Mouse (Mus musculus) induced T-regulatory cell, adult 2 months (primary cell): ENCODE data around the gene Gm49342.
"Not testable (repeated sequence)": the region's sequence is repeated elsewhere in the genome, so short reads cannot be mapped to it uniquely, and the experiment has no call there.

Source experiments
- DNase-seq: peaks from one replicate; pipeline ENCODE4 v3.0.0-alpha.2; 2012; ENCODE audit warnings: low read depth

The Gm49342 gene

DNA sequence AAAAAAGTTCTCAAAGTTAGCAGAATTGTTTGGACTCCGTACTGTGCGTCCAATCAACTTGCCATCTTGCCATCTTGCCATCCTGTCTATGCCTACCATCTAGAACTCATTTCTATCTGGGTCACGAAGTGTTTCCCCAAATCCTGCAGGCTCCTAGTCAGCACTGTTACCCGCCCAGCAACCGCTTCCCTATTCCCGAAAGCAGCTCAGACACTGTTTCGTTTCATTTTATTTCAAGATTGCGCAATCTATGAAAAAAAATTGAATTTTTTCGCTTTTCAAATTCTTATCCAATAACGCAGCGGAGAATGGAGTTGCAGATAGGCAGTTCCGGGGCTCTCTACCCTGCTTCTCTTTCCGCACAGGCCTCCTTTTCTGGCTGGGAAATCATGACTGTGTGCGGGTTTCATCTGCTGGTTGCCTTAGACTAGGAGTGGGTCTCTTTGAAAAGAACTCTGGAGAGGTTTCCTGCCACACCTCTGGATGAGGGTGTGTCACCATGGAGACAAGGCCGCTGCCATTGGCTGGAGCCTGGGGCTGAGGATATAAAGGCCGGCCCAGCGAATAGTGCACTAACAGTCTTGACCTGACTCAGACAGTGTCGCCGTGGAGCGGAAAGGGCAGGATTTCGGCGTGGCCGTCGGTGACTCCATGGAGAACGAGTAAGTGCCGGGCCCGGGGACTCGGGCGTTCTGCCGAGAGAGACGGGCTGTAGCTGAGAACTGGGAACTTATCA lies at the start of gene Gm49342:
Gene Gm49342 (plus strand): TSS at position 586 of the 736 bp plus-strand sequence.
- peak; percentile 94 for DNase-seq

DNA sequence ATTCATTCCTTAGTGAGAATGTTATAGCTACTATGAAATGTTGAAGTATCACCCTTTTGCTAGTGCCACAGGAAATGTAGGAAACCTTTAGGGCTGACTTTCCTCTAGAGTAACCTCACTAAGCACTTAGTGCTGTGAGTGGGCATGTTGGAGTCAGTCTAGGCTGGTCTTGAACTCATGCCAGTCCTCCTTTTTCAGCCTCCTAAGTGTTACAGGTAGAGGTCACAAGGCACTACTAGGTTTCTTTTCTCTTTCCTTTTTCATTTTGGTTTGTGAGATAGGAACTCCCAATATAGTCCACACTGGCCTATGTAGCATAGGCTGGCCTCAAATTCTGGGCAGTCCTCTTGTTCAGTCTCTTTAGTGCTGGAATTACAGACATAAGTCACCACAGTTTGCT lies 48.9 kb upstream of the Gm49342 start:
- DNase-seq: no peak

DNA sequence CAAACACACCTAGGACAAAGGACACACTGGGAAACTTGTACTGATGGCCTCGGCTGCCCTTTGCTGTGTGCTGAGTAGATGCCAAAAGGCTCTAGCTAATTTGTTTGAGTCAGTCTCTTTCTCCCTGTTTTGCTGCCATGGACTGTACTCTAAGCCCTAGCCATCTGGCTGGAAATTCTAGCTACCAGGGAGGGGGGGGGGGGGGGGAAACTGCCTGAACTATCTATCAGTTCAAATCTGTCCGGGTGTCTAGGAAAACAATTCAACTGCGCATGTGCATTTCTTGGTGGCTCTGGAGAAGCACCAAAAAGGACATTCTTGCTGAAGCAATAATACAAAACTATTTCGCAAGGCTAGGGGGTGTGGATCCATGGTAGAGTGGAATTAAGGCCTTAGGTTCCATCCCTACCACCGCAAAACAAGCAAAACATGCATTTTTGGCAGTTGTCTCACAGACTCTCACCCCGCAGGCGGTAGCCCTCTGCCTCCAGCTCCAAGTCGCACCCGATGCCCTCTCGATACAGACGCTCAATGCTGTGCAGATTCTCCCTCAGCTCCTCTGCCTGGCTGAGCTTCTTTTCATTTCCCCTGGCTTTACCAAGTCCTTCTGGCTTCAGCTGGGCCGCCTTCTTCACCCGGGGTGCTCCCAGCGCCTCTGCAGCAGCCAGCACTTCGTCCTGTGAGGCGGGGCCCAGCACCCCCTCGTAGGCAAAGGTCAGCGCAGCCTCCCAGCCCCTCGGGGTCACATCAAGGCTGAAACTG lies 48.2 kb upstream of the Gm49342 start:
- no peak for DNase-seq

DNA sequence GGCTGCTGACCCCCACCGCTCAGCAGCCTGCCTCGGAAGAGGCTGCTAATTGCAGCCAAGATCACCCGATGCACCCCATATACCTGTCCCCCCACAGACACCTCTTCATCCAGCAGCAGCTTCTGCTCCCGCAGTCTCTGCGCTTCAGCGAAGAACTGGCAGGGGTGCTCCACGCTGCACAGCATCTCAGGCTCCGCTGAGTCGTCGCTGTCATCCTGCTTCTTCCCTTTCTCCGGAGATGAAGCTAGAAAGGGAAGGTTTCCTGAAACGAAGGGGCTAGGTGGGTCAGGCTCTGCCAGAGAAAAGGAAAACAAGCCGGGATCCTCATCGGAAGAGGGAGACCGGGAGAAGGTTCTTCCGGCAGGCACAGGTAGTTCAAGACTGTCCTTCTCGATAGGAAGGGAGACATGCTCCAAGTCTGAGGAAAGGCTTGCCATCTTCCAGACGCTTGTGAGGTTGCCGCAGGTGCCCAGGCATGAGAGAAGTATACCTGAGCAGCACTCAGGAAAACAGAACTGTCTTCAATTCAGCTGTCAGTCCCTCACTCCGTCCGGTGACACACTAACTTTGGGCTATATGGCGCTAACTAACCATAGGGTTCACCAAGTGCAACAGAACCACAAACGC lies 47.5 kb upstream of the Gm49342 start:
- no peak for DNase-seq

DNA sequence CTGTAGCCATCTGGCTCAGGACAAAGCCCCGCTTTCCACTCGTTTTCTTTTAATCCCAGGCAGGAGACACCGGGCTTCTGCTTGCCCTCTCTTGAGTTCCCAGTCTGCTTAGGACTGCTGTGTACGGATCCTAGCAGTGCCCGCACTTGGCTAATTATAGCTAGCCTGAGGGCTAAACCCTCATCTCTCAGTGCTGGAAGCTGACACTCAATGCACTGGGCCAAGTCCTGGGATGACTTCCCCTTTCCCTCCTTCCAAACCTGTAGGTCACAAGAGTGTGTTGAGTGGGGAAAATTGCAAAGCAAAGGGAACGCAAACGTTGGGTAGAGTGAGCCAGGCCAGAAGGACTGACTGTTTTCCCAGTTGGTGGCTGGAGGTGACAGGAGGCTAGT lies 46.9 kb upstream of the Gm49342 start, which contains the start of gene Klhl33:
Gene Klhl33 (minus strand): TSS at position 134 of the 392 bp plus-strand sequence.
- DNase-seq: no peak

DNA sequence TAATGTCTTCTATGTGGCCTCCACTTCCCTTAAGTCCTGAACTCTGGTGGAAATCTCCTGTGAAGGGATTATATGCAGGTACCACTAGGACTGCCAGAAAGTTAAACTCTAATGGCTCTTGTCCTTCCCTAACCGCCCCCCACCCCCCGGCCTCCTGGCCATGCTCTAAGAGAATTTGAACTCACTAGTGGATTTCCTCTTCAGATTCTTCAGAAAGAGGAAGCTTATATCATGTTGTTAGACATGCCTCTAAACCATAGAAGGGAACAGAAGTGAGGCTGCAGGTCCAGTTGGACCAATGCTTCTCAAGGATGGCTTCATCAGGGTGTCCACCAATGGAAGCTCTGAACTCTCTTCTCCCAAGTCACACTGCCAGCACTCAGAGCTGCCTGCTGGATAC lies 46.3 kb upstream of the Gm49342 start:
- not testable (repeated sequence) for DNase-seq

DNA sequence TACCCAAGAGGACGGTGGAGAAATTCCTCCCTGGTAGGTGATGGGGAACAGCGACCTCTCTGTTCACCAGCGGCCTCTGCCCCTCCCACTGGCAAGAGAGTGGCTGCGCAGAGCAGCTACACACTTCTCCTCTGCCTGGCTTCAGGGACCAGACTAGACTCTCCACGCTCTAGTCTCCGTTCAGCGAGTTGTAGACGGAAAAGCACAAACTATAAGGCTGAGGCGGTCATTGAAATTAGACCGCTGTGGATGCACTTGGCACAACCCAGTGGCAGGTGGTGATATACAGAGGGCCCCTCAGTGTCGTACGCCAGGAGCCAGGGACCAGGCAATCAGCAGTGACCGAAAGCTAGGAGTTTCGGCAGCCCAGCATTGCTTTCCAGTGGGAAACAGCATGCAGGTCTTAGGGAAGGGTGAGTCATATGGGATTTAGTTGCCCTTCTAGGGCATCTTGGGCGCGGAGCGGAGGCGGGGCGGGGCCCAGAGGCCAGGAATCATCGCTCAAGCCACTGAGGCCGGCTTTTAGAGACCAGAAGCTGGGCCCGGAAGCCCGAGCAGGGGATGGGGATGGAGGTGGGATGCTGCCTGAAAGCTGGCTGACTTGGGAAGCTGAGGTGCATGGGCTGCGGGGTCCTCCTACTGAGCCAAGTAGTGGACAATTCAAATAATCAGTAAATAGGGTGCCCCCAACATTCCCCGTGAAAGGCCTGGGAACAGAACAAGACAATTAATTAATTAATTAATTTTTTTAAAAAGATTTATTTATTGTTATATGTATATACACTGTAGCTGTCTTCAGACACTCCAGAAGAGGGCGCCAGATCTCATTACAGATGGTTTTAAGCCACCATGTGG lies 40.1 kb upstream of the Gm49342 start:
- DNase-seq: peak; percentile 18

DNA sequence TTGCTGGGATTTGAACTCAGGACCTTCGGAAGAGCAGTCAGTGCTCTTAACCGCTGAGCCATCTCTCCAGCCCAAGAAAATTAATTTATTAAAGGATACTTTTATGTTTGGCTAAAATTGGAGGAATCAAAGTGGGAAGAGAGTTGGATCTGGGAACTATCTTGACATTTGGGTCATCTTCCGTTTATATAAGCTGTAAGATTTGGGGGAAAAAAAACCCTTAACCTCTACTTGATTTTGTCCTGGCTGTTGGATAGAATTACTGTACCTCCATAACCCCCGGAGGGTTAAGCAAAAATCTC lies 39.5 kb upstream of the Gm49342 start:
- DNase-seq: no peak

DNA sequence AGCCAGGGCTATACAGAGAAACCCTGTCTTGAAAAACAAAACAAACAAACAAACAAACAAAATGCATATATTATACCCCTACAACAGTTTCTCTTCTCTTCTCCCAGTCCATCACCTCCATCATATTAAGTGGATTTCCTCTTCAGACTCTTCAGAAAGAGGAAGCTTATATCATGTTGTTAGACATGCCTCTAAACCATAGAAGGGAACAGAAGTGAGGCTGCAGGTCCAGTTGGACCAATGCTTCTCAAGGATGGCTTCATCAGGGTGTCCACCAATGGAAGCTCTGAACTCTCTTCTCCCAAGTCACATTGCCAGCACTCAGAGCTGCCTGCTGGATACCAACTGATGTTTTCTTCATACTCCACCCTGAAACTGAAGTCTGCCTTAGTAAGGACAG lies 39.0 kb upstream of the Gm49342 start:
- DNase-seq: not testable (repeated sequence)

DNA sequence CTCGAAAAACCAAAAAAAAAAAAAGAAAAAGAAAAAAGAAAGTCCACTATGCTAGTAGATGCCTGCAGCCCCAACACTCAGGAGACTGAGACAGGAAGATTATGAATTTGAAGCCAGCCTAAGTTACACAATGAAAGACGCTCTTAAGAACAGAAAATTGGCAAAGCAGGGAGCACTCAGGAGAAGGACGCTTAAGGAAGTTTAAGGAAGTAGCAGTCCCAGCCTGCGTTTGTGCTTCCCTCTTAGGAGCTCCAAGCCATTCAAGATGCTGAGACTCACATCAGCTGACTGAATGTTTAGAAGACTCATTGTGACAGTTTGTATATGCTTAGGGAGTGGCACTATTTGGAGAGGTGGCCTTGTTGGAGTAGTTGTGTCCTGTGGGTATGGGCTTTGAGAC lies 36.2 kb upstream of the Gm49342 start:
- DNase-seq: no peak

DNA sequence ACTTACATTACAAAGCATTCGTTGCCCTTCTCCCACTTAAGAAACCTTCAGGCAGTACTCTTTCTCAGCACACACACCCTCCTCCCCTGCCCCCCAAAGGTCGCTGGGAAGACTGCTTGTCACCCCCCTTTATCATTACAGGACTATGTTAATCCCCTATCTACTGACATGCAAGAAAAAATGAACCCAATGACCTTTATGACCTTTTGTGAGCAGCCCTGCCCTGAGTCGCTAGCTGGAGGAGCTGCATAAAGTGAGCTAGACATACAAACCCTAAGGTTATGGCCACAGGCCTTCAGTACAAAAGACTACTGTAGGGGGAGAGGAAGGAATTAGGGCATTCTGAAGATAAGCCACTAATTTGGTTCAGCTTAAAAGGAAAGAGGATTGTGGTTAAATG lies 33.0 kb upstream of the Gm49342 start:
- DNase-seq: no peak

DNA sequence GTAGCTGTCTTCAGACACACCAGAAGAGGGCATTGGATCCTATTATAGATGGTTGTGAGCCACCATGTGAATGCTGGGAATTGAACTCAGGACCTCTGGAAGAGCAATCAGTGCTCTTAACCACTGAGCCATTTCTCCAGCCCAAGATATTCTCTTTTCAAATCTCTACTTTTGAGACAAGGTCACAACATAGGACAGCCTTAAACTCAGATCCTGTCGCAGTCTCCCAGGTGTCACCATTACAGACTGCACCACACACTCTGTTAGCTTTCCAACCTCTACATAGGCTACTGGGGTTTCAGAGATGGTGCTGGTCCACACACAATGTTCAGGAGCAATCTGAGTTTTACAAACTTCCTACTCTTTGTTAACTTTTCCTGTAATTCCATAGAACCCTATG lies 20.9 kb upstream of the Gm49342 start:
- DNase-seq: not testable (repeated sequence)

DNA sequence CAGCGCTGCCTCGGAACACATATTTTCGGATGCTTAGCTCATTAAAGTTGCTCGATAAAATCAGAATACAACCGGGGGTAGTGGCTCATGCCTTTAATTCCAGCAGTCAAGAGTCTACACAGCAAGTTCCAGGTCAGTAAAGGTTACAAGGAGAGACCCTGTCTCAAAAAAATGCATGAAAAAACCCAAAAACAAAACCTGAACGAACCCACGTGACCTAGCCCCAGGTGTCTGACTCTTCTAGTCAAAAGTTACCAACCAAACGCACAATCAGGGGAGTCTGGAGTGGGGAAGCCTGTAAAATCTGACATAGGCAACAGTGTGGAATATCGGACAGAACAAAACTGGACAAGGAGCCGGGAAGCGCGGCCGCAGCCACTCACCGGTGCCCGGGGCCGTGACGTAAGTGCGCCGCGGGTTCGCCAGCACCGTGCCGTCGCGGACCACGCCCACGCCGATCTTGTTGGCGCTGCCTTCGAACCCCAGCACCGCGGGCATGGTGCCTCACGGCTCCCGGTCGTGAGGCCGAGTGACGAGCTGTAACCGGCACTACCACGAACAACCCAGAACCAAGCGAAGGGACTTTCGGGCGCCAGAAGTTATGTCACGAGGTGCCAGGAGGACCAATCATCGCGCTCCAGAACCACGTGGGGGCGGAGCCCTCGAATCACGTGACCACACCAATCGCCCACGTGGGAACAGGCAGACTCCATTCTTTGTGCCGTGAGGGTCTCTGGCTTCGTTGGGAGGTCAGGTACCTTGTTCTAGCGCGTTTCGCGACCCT lies 19.8 kb upstream of the Gm49342 start, which contains the start of the genes Osgep and Apex1:
Gene Osgep (minus strand): TSS at position 613 of the 784 bp plus-strand sequence.
Gene Apex1 (plus strand): TSS at position 688 of the 784 bp plus-strand sequence.
- DNase-seq: peak; percentile 98

DNA sequence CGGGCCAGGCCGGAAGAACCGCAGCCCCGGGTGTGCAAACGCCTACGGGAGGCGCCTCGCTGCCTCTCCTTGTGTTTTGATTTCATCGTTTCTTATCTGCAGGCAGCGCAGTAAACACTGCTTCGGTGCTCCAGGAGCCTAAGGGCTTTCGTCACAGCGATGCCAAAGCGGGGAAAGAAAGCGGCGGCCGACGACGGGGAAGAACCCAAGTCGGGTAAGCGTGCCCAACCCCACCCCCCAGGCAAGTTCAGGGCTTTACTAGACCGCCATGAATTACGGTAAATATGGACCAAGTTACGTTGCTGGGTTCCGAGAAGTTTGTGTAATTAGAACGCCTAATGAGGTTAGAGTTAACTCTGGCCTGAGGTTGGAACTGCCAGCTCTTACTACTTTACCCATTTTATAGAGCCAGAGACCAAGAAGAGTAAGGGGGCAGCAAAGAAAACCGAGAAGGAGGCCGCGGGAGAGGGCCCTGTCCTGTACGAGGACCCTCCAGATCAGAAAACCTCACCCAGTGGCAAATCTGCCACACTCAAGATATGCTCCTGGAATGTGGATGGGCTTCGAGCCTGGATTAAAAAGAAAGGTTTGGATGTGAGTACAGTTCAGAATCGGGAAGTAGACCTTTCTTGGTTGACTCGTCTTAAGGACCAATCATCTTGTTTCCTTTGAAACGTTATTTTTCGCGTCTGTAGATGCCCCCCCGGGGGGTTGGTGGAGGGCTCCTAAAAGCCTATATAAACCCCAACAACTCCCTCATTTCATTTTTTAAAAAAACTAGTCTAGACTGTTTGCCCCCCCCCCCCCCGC lies 19.0 kb upstream of the Gm49342 start:
- DNase-seq: no peak

DNA sequence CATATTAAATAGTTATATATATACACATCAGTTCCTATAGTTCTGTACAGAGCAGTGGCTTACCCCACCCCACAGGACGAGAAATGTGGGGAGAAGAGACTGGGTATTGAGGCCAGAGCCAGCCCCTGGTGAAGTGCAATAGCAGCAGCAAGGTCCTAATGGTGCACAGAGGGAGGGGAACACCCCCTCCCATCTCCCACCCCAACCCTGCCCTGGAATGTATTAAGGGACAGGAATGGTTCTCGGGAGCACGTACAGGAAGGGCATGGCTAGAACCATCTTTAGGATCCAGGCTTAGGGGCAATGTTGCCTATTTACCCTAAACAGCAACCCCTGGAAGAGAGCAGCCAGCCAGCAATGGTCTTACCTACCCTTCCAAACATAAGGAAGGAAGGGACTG lies 17.0 kb upstream of the Gm49342 start:
- no peak for DNase-seq

DNA sequence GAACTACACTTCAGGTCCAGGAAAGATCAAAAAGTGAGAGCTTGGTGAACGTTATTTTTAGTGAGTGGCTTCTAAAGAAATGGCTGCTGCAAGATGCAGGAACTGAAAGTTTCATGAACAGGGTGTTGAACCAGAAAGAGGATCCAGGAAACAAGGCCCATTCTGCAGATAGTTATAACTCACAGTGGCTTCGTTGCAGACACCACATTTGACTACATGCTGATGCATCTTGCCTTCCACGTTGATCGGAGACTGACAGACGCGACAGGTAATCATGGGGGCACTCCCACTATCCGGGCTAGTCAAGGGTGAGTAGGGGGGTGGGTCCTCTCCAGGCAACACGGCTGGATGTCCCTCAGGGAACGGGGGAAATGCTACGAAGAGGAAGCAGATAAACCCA lies 14.4 kb upstream of the Gm49342 start:
- DNase-seq: no peak

DNA sequence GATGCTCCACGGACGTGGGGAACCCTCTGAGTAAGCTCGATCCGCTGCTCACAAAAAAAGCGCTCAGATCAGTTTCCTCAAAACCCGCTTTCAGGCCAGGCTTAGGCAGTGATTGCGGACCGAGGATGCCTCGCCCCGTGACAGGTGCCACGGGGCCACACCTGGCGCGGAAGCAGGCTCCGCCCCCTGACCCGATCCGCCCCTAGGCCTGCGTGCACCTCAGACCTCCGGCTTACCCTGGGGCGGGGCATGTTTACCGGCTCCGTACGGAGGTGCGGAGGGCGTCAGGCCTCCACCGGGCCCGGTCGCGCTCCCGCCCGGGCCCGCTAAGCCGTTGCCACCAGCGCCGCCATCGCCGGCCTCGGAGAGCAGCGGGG lies 14.0 kb upstream of the Gm49342 start:
- DNase-seq: peak; percentile 87

DNA sequence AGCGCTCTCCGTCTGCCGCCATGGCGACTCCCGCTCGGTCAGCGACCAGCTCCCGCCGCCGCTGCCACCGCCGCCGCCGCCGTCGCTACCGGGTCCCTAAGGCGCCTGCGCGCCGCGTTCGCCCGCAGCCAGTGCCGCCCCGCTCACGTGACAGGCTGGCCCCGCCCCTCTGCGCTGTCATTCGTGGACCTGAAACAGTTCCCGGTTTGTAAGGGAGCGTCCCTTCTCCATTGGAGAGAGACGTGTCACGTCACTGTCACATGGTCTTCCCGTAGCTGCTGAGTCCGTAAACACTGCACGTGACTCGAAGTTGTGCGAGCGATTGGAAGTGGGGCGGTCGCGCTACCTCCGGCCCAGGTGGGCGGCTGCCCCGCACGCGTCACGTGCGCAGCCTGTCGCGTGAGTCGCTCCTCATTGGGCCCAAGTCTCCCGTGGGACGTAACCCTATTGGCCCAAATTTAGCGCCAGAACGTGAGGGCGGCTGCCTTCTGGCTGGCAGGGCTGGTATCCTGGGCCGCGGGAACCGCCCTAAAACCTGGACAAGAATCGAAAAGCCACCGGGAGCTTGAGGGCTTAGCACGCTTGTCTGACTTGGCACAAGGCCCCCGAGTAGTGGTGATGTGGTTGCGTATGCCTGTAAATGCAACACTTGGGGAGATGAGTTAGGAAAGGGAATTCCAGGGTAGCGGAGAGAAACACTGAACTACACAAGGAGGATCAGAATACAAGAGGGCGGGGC lies 13.4 kb upstream of the Gm49342 start, which contains the start of the genes Pip4p1 and Pnp:
Gene Pip4p1 (minus strand): TSS at position 103 of the 739 bp plus-strand sequence.
Gene Pnp (plus strand): TSS at position 329 of the 739 bp plus-strand sequence.
- peak; percentile 98 for DNase-seq

DNA sequence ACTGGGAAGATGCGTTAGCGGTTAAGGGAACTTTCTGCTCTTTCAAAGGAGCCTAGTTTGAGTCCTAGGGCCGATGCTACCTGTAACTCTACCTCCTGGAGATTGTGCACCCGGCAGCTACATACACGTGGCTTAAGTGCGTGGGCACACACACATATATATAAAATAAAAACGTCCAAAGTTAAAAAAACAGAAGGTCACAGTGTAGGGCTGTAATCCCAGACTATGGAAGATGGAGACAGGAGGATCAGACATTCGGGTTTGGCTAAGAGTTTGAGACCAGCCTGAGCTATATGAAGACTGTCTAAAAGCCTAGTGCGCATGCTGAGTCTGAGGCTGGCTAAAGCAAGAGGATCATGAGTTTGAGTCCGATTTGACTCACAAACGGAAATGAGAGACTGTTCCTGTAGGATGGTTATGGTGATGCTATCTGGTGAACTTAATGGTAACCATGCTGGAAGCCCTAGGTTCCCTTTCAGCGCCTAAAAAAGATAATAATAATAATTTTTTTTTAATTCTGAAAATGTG lies 12.8 kb upstream of the Gm49342 start:
- DNase-seq: peak; percentile 58
